In the genomic region with DNA sequence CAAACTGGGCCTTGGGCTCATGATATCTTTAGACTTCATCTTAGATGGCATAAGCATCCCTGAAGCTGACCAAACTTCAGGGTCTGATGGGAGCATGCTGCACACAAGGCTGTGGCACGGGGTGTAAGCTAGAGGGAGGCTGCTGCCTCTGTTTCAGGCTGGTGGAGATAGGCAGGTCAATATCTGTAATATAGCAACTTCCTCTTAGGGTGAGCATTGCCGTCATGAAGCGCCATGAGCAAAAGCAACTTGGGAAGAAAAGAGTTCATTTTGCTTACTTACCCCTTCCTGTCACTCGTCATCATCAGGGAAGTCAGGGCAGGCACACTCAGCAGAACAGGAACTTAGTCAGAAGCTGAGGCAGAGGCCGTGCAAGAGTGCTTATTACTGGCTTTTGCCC, we compare ENCODE assay signal across 23 mouse cellular contexts. TPM values are rescaled to one million over a fixed set of nuclear protein-coding genes. Genes with fewer than 3 reads are reported as not detected.
DNase-seq lines count a peak whose midpoint lies in the region; ATAC-seq and TF ChIP-seq lines count a peak whose summit lies in the region.
"Had no signal": no experiment of that assay in that cellular context is flagged by ENCODE, and none has a peak within 500 bp of the region (broad histone marks: within the 10 kb centered on the region; RNA-seq: fewer than 3 reads in every experiment).

No protein-coding gene starts in this region.

- H3K9me3 ChIP-seq in liver, embryonic 13.5 days (replicated peaks): no peaks in the 10 kb centered on the region
- H3K9me3 ChIP-seq: heart, embryonic 13.5 days; hindbrain, embryonic 10.5 days; kidney, embryonic 15.5 days; midbrain, embryonic 12.5 days; stomach, embryonic 15.5 days had no signal

- H3K9ac ChIP-seq in liver, adult 2 months (ENCODE audit: low read depth, low read length): no peak overlapping the region
- no peak overlapping the region for H3K9ac ChIP-seq in liver, embryonic 13.5 days
- H3K9ac ChIP-seq: heart, embryonic 13.5 days; kidney, embryonic 15.5 days; midbrain, embryonic 12.5 days; stomach, embryonic 15.5 days had no signal

- peak; percentile 56 for ATAC-seq in liver, embryonic 13.5 days (ENCODE audit: low read depth)
- ATAC-seq in monocyte, adult 5-6 weeks (replicated peaks; ENCODE audit: insufficient number of reproducible peaks, low FRiP score, low TSS enrichment, poor library complexity, severe bottlenecking): peak; percentile 69
- no peak for ATAC-seq in inflammation-experienced regulatory T-cells, adult 6 months
- ATAC-seq: forebrain, embryonic 16.5 days had no signal

- H3K4me2 ChIP-seq in liver, embryonic 13.5 days: no peak overlapping the region
- H3K4me2 ChIP-seq: heart, embryonic 13.5 days; kidney, embryonic 15.5 days; midbrain, embryonic 12.5 days; stomach, embryonic 15.5 days had no signal

- no peaks in the 10 kb centered on the region for H3K36me3 ChIP-seq in liver, adult 2 months (ENCODE audit: control insufficient read depth, insufficient read depth, low read length)
- no peaks in the 10 kb centered on the region for H3K36me3 ChIP-seq in liver, embryonic 13.5 days
- H3K36me3 ChIP-seq: heart, embryonic 13.5 days; hindbrain, embryonic 10.5 days; kidney, embryonic 15.5 days; midbrain, embryonic 12.5 days; stomach, embryonic 15.5 days had no signal

- H3K27me3 ChIP-seq in liver, adult 2 months (ENCODE audit: control insufficient read depth, insufficient read depth, low read length): no peaks in the 10 kb centered on the region
- no peaks in the 10 kb centered on the region for H3K27me3 ChIP-seq in liver, embryonic 13.5 days
- H3K27me3 ChIP-seq: heart, embryonic 13.5 days; kidney, embryonic 15.5 days; midbrain, embryonic 12.5 days; stomach, embryonic 15.5 days had no signal

- TF ChIP-seq POLR2A in liver, adult 2 months (IDR thresholded peaks at IDR 0.05; ENCODE audit: extremely low read depth, insufficient read depth, low read length): no peak
- TF ChIP-seq POLR2A in bone marrow macrophage, adult 2 months (IDR thresholded peaks at IDR 0.05; ENCODE audit: borderline replicate concordance, low read depth, low read length): no peak

- H3K4me3 ChIP-seq in liver, adult 2 months (ENCODE audit: insufficient read depth, low read depth, low read length): no peak overlapping the region
- H3K4me3 ChIP-seq in bone marrow macrophage, adult 2 months (ENCODE audit: insufficient read depth, low read length): no peak overlapping the region
- no peak overlapping the region for H3K4me3 ChIP-seq in liver, embryonic 13.5 days (replicated peaks)
- H3K4me3 ChIP-seq: heart, embryonic 13.5 days; hindbrain, embryonic 10.5 days; kidney, embryonic 15.5 days; left cerebral cortex, adult 2 months; midbrain, embryonic 12.5 days; stomach, embryonic 15.5 days had no signal

- DNase-seq in liver, adult 2 months (ENCODE audit: extremely low read depth, low read depth, low spot score): peak; percentile 37
- no peak for DNase-seq in liver
- DNase-seq in liver, embryonic 13.5 days: no peak
- DNase-seq in left cerebral cortex, adult 11 months (ENCODE audit: low spot score): no peak
- DNase-seq: adrenal gland, adult 2 months; cerebellum, postnatal 10 days; right cerebral cortex, adult 18-20 months; thymus, postnatal 25 days had no signal

- WGBS in liver, adult 2 months: 75% methylated on average over 5 of the region's 5 CpGs
- WGBS in liver, embryonic 13.5 days (ENCODE audit: insufficient replicate concordance): 13% methylated on average over 5 of the region's 5 CpGs

- no peaks in the 10 kb centered on the region for H3K79me2 ChIP-seq in liver, adult 2 months (ENCODE audit: control insufficient read depth, insufficient read depth, low read length)

- no peaks in the 10 kb centered on the region; the same call in 1 of the 2 replicates for H3K4me1 ChIP-seq in liver, adult 2 months (ENCODE audit: control insufficient read depth, insufficient read depth, low read length)
- peaks cover 23% of the 10 kb centered on the region for H3K4me1 ChIP-seq in bone marrow macrophage, adult 2 months (ENCODE audit: control insufficient read depth, insufficient read depth, low read length)
- peaks cover 18% of the 10 kb centered on the region for H3K4me1 ChIP-seq in liver, embryonic 13.5 days (replicated peaks)
- H3K4me1 ChIP-seq: heart, embryonic 13.5 days; hindbrain, embryonic 10.5 days; kidney, embryonic 15.5 days; midbrain, embryonic 12.5 days; stomach, embryonic 15.5 days had no signal

- 0 out of 2 replicates have a peak overlapping the region, but pooled peaks have one; percentile 12 for H3K27ac ChIP-seq in liver, adult 2 months (replicated peaks; ENCODE audit: insufficient read depth, low read depth, low read length)
- H3K27ac ChIP-seq in bone marrow macrophage, adult 2 months (ENCODE audit: insufficient read depth, low read depth, low read length): peak overlapping the region; percentile 90
- H3K27ac ChIP-seq in liver, embryonic 13.5 days: no peak overlapping the region
- H3K27ac ChIP-seq: heart, embryonic 13.5 days; hindbrain, embryonic 10.5 days; kidney, embryonic 15.5 days; left cerebral cortex, adult 2 months; midbrain, embryonic 12.5 days; stomach, embryonic 15.5 days had no signal

- TF ChIP-seq CTCF in liver, adult 2 months (IDR thresholded peaks at IDR 0.05; ENCODE audit: low read depth, low read length): no peak
- no peak for TF ChIP-seq CTCF in bone marrow macrophage, adult 2 months (IDR thresholded peaks at IDR 0.05; ENCODE audit: low read depth, low read length)

RNA-seq across cellular contexts. Expression of gene Cmtm3, which starts 5.4 kb away (rescaled TPM):
- 6.3 and 8.1 TPM in 2 replicates for total RNA-seq in liver, adult 2 months (2014; rRNA removed)
- polyA plus RNA-seq in liver, adult 2 months (2012; rRNA removed): 12.1 and 24.6 TPM in 2 replicates
- 227 and 236 TPM in 2 replicates for polyA plus RNA-seq in bone marrow macrophage, adult 2 months (2012; ENCODE audit: insufficient read depth, insufficient read length, missing spikeins)
- 20.9 and 23.5 TPM in 2 replicates for polyA plus RNA-seq in liver, embryonic 13.5 days (2015; fragmentation: Nextera tagmentation; extraction: Ambion mirVana)
- total RNA-seq in monocyte, adult 5-6 weeks (2017): 14.1 to 17.1 TPM (median 16.7 TPM) in 3 replicates
- polyA plus RNA-seq in inflammation-experienced regulatory T-cells, adult 6 months (2017; shearing (Covaris generic)): 10 to 100 TPM; 14.7 to 21.3 (median 17.4) TPM

RNA-seq across cellular contexts. Expression of gene Cmtm2b, which starts 11.8 kb away (rescaled TPM):
- not detected in 2 replicates for total RNA-seq in liver, adult 2 months (2014; rRNA removed)
- polyA plus RNA-seq in liver, adult 2 months (2012; rRNA removed): not detected in 2 replicates
- polyA plus RNA-seq in bone marrow macrophage, adult 2 months (2012; ENCODE audit: insufficient read depth, insufficient read length, missing spikeins): not detected in 2 replicates
- not detected in 2 replicates for polyA plus RNA-seq in liver, embryonic 13.5 days (2015; fragmentation: Nextera tagmentation; extraction: Ambion mirVana)
- 2.6 TPM in 1 of 3 replicates, not detected in the others for total RNA-seq in monocyte, adult 5-6 weeks (2017)
- polyA plus RNA-seq in inflammation-experienced regulatory T-cells, adult 6 months (2017; shearing (Covaris generic)): not detected
- total RNA-seq: adrenal gland, adult 2 months; gastrocnemius, adult 8-10 months; left cerebral cortex, adult 2 months had no signal
- polyA plus RNA-seq: adrenal gland, adult 2 months; C2C12; embryonic facial prominence, embryonic 11.5 days; forebrain, embryonic 16.5 days; heart, embryonic 13.5 days; hindbrain, embryonic 10.5 days; intestine, embryonic 14.5 days; kidney, embryonic 15.5 days; lung, adult 2 months; midbrain, embryonic 12.5 days; stomach, embryonic 15.5 days had no signal

RNA-seq across cellular contexts. Expression of gene Gm11020, which starts 12.4 kb away (rescaled TPM):
- not detected in 2 replicates for total RNA-seq in liver, adult 2 months (2014; rRNA removed)
- not detected in 2 replicates for polyA plus RNA-seq in liver, adult 2 months (2012; rRNA removed)
- polyA plus RNA-seq in bone marrow macrophage, adult 2 months (2012; ENCODE audit: insufficient read depth, insufficient read length, missing spikeins): not detected in 2 replicates
- polyA plus RNA-seq in liver, embryonic 13.5 days (2015; fragmentation: Nextera tagmentation; extraction: Ambion mirVana): not detected in 2 replicates
- total RNA-seq in monocyte, adult 5-6 weeks (2017): not detected in 3 replicates
- polyA plus RNA-seq in inflammation-experienced regulatory T-cells, adult 6 months (2017; shearing (Covaris generic)): not detected
- total RNA-seq: adrenal gland, adult 2 months; gastrocnemius, adult 8-10 months; left cerebral cortex, adult 2 months had no signal
- polyA plus RNA-seq: adrenal gland, adult 2 months; C2C12; embryonic facial prominence, embryonic 11.5 days; forebrain, embryonic 16.5 days; heart, embryonic 13.5 days; hindbrain, embryonic 10.5 days; intestine, embryonic 14.5 days; kidney, embryonic 15.5 days; lung, adult 2 months; midbrain, embryonic 12.5 days; stomach, embryonic 15.5 days had no signal

RNA-seq across cellular contexts. Expression of gene Cmtm1, which starts 23.8 kb away (rescaled TPM):
- not detected in 2 replicates for total RNA-seq in liver, adult 2 months (2014; rRNA removed)
- polyA plus RNA-seq in liver, adult 2 months (2012; rRNA removed): not detected in 2 replicates
- not detected in 2 replicates for polyA plus RNA-seq in bone marrow macrophage, adult 2 months (2012; ENCODE audit: insufficient read depth, insufficient read length, missing spikeins)
- polyA plus RNA-seq in liver, embryonic 13.5 days (2015; fragmentation: Nextera tagmentation; extraction: Ambion mirVana): not detected in 2 replicates
- total RNA-seq in monocyte, adult 5-6 weeks (2017): not detected in 3 replicates
- not detected for polyA plus RNA-seq in inflammation-experienced regulatory T-cells, adult 6 months (2017; shearing (Covaris generic))
- total RNA-seq: gastrocnemius, adult 8-10 months; left cerebral cortex, adult 2 months had no signal
- polyA plus RNA-seq: adrenal gland, adult 2 months; C2C12; embryonic facial prominence, embryonic 11.5 days; forebrain, embryonic 16.5 days; heart, embryonic 13.5 days; hindbrain, embryonic 10.5 days; intestine, embryonic 14.5 days; kidney, embryonic 15.5 days; lung, adult 2 months; midbrain, embryonic 12.5 days; stomach, embryonic 15.5 days had no signal

RNA-seq across cellular contexts. Expression of gene Gm45711, which starts 23.9 kb away (rescaled TPM):
- total RNA-seq in liver, adult 2 months (2014; rRNA removed): not detected in 2 replicates
- polyA plus RNA-seq in liver, adult 2 months (2012; rRNA removed): not detected in 2 replicates
- polyA plus RNA-seq in bone marrow macrophage, adult 2 months (2012; ENCODE audit: insufficient read depth, insufficient read length, missing spikeins): not detected in 2 replicates
- not detected in 2 replicates for polyA plus RNA-seq in liver, embryonic 13.5 days (2015; fragmentation: Nextera tagmentation; extraction: Ambion mirVana)
- total RNA-seq in monocyte, adult 5-6 weeks (2017): not detected in 3 replicates
- polyA plus RNA-seq in inflammation-experienced regulatory T-cells, adult 6 months (2017; shearing (Covaris generic)): not detected
- total RNA-seq: gastrocnemius, adult 8-10 months; left cerebral cortex, adult 2 months had no signal
- polyA plus RNA-seq: C2C12; embryonic facial prominence, embryonic 11.5 days; forebrain, embryonic 16.5 days; heart, embryonic 13.5 days; hindbrain, embryonic 10.5 days; intestine, embryonic 14.5 days; kidney, embryonic 15.5 days; lung, adult 2 months; midbrain, embryonic 12.5 days; stomach, embryonic 15.5 days had no signal
